Mouse (Mus musculus) cerebellum, adult 18-20 months (tissue): ENCODE results near the gene Fads2.

ENCODE experiments used
- DNase-seq, 2 experiments: peaks; one replicate each; pipeline ENCODE4 v3.0.0; 2021

Gene Fads2

GRCm38 (mm10) chr19:10012827-10013278, 88.7 kb downstream of the Fads2 start:
- no peak for DNase-seq
